Mouse (Mus musculus) myocyte (in vitro differentiated cells): ENCODE measurements around the gene Iffo2.

Source experiments
- MAX ChIP-seq: IDR thresholded peaks from one replicate; pipeline ENCODE4 v1.6.1; 2011; ENCODE audit warnings: low read depth, mild to moderate bottlenecking, control low read depth
- MYOD1 ChIP-seq, 3 experiments: IDR thresholded peaks; one replicate each; pipeline ENCODE4 v1.6.1; 2011; ENCODE audit warnings: control low read depth in 2 of 3, low read depth in 2 of 3, mild to moderate bottlenecking in 2 of 3, moderate library complexity in 1 of 3; ENCODE audit not compliant: insufficient read length in 2 of 3, control insufficient read depth in 1 of 3
- POLR2A ChIP-seq: IDR thresholded peaks from one replicate; pipeline ENCODE4 v1.6.1; 2011; ENCODE audit warnings: low read depth, mild to moderate bottlenecking, control low read depth, moderate library complexity; ENCODE audit not compliant: insufficient read length
- USF1 ChIP-seq: IDR thresholded peaks from one replicate; pipeline ENCODE4 v1.6.1; 2011; ENCODE audit warnings: low read depth, mild to moderate bottlenecking, control low read depth, moderate library complexity

- TF ChIP-seq MAX, result no peak
- peak; percentile 92 for TF ChIP-seq POLR2A
- TF ChIP-seq USF1, result no peak
- peak in 2 of 3 experiments; percentile 35 to 66 for TF ChIP-seq MYOD1 (IDR thresholded peaks at IDR 0.05; ENCODE audit: control insufficient read depth in 1 of 3, insufficient read length in 2 of 3, low read depth in 2 of 3)
These were observed 92.3 kb downstream of the Iffo2 start, which contains the start of gene Aldh4a1 for GRCm38 (mm10) chr4:139622373-139623282.
